Mouse (Mus musculus) liver, embryonic 18 days (tissue): ENCODE measurements around the gene Tas2r137. TPM values are rescaled to one million over a fixed set of nuclear protein-coding genes. Genes with fewer than 3 reads are reported as not detected.

ENCODE experiments used
- polyA plus RNA-seq: library from polyadenylated mRNA; depleted of rRNA; stranded (reverse); fragments of >200 nt; gene quantifications from 2 replicates; pipeline ENCODE4 v1.2.3, GENCODE M21; 2012; rRNA removed

The Tas2r137 gene
- polyA plus RNA-seq = not detected in 2 replicates

GRCm38 (mm10) chr6:40490933-40491332 lies at the start of gene Tas2r137:
Gene Tas2r137, plus strand, starts transcription at chr6:40491233.

GRCm38 (mm10) chr6:40470916-40471719 lies 19.9 kb upstream of the Tas2r137 start, which contains the start of gene Ssbp1:
Gene Ssbp1, plus strand, starts transcription at chr6:40471352.

GRCm38 (mm10) chr6:40493229-40493628 lies 2.2 kb downstream of the Tas2r137 start, which contains the start of gene Tas2r108:
Gene Tas2r108, plus strand, starts transcription at chr6:40493529.

GRCm38 (mm10) chr6:40519408-40519807 lies 28.4 kb downstream of the Tas2r137 start, which contains the start of gene Prss37:
Gene Prss37, minus strand, starts transcription at chr6:40519508.

Other genes with a start within 250 kb of the Tas2r137 start
- gene Agk, start 166.1 kb upstream of the Tas2r137 start, polyA plus RNA-seq = 7.0 TPM in 2 replicates
- 3.3 and 3.4 TPM in 2 replicates for gene E330009J07Rik, start 55.1 kb upstream of the Tas2r137 start, polyA plus RNA-seq
- gene Wee2, start 52.1 kb upstream of the Tas2r137 start, polyA plus RNA-seq = 0.01 TPM in 2 replicates
- 37.9 and 40.0 TPM in 2 replicates for gene Ssbp1, start 19.9 kb upstream of the Tas2r137 start, polyA plus RNA-seq
- 0.07 TPM in 1 of 2 replicates, not detected in the other for gene Tas2r108, start 2.3 kb downstream of the Tas2r137 start, polyA plus RNA-seq
- gene Prss37, start 28.3 kb downstream of the Tas2r137 start, polyA plus RNA-seq = not detected in 2 replicates
- not detected in 2 replicates for gene Olfr461, start 63.8 kb downstream of the Tas2r137 start, polyA plus RNA-seq
- 0.01 TPM in 1 of 2 replicates, not detected in the other for gene Olfr460, start 78.3 kb downstream of the Tas2r137 start, polyA plus RNA-seq
- 7.0 and 8.9 TPM in 2 replicates for gene Clec5a, start 94.6 kb downstream of the Tas2r137 start, polyA plus RNA-seq
- not detected in 2 replicates for gene Tas2r138, start 122.1 kb downstream of the Tas2r137 start, polyA plus RNA-seq
- gene Mgam, start 137.6 kb downstream of the Tas2r137 start, polyA plus RNA-seq = 6.7 and 7.3 TPM in 2 replicates